Mouse (Mus musculus): Measurements from ENCODE around the gene Gata5.

DNA sequence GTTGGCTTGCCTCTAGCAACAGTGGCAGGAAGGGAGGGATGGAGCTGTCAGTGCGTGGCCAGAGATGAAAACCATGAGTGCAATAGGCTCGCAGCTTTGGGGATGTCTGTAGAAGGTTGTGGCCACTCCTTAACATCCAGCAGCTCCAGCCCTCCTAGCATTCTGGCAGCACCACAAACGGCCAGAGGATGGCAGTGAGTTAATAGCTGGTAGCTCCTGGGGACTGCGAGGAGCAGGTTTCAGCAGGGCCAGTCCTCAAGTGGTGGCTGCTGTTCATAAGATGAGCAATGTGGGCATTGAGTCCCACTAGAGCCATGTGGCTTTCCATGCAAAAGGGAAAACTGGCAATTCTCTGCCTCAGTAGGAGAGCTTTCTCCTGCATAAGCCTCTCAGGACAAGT, 24.6 kb upstream of the Gata5 start:
- no peak for TF ChIP-seq POLR2A (IDR thresholded peaks at IDR 0.05; ENCODE audit: low read depth, low read length)
- no peak for TF ChIP-seq CTCF (IDR thresholded peaks at IDR 0.05; ENCODE audit: extremely low read depth, insufficient read depth, insufficient read length, insufficient replicate concordance)
